Mouse (Mus musculus) embryo, embryonic 11.5 days (tissue): ENCODE measurements at regions not wholly inside any gene's neighbourhood (a gene's known extent, or its start where the extent isn't known, plus 50 kb on each side); places are given as distances from the start of the nearest gene placed in this dataset.

Experiments
- DNase-seq: peaks from one replicate; pipeline ENCODE4 v3.0.0-alpha.2; 2012; ENCODE audit warnings: low read depth, low spot score

DNA sequence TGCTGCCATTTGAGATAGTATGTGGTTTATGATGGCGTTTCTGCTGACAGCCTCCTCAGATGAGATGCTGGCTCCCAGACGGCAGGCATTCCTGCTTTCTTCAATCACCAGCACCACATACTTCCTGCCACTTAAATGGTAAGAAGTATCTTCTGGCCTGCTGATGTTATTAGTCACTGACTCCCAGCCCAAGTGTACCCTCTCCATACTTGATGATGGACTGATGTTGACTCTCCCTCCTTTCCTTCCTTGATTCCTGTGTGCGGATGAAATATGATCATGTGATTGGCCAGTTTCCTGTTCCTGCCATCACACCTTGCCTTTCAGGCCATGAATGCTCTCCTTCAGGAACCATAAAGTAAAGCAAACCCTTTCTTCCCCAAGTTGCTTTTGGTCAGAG, 50.8 kb upstream of the Rpl10-ps3 start:
- no peak for DNase-seq

- DNase-seq: no peak
These were observed 51.3 kb upstream of the Rpl10-ps3 start for GRCm38 (mm10) chr9:50396051-50396450.

- no peak for DNase-seq
These were observed 63.6 kb upstream of the Rpl10-ps3 start for GRCm38 (mm10) chr9:50408396-50408795.

GRCm38 (mm10) chr9:50408845-50409244, 64.1 kb upstream of the Rpl10-ps3 start:
- DNase-seq: no peak

GRCm38 (mm10) chr9:50412986-50413385, 68.2 kb upstream of the Rpl10-ps3 start:
- no peak for DNase-seq

DNA sequence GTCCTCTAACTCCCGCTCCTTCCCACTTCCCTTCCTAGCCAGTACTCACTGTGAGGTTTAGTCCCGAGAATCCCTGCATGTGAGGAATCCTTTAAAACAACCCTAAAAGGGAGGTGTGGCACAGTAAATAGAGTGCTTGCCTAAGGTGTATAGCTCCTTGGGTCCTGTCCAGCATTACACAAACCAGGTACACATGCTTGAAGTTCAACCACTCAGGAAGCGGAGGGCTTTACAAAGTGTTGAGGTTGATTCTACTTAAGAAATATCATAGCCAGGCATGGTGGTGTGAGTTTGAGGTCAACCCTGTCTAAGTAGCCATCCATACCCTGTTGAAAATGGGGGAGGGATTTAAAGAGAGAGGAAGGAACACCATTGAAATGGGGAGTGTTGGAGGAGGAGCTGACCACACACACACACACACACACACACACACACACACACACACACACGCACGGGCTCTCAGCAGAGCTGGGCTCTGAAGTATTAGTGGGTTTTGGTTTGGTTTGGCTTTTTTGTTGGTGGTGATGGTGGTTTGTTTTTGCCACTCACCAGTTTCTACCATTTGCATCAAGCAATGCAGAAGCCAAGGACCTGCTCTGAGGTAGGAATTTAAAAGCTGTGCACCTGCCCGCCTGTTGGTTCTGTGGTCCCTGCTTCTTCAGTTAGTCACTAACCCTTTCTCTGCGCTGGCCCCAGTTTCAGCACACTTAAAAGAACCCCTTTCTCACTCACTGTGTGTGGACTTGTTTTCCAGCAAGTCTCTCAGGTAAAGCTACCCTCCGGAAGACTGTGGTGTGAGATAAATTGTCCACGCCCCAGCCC, 69.0 kb upstream of the Rpl10-ps3 start:
- no peak for DNase-seq

DNA sequence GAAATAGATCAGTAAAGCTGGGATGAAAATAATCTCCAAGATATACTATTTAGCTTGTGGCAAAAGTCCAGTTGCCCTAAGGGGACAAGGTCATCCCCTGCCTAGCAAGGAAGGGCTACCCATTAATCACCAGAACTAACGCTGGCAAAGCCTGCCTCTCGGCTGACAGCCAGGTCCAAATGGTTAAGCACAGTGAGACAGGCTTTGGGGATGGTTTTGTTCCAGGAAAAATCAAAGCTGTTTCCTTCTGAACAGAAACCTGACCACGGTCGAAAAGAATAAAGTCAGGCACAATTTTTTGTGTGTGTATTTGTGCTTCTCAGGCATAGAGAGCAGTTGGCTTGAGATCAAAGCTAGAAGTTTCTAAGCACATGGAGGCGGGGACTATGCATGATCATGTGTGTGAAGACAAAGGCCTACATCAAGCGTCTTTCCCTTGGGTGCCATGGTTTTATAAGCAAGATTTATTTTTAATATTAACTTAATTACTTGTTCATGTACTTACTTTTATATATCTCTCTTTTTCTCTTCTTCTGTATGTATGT, 70.1 kb upstream of the Rpl10-ps3 start:
- no peak for DNase-seq

GRCm38 (mm10) chr9:50416677-50417076, 71.9 kb upstream of the Rpl10-ps3 start:
- no peak for DNase-seq

DNA sequence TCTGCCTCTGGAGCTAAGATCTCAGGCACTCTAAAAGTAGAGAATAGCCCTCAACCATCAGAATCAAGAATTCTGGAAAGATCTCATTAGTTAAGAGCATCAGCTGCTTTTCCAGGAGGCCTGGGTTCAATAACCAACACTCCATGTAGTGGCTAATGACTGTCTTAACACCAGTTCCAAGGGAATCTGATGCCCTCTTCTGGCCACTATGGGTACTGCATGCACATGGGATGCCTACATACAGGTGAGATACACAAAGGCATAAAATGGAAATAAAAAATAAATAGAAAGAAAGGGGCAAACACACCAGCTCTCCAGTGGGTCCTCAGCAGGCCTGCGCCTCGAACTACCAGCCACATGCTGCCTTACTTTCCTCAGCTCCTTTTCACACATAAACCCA, 73.3 kb upstream of the Plet1 start:
- DNase-seq: no peak

DNA sequence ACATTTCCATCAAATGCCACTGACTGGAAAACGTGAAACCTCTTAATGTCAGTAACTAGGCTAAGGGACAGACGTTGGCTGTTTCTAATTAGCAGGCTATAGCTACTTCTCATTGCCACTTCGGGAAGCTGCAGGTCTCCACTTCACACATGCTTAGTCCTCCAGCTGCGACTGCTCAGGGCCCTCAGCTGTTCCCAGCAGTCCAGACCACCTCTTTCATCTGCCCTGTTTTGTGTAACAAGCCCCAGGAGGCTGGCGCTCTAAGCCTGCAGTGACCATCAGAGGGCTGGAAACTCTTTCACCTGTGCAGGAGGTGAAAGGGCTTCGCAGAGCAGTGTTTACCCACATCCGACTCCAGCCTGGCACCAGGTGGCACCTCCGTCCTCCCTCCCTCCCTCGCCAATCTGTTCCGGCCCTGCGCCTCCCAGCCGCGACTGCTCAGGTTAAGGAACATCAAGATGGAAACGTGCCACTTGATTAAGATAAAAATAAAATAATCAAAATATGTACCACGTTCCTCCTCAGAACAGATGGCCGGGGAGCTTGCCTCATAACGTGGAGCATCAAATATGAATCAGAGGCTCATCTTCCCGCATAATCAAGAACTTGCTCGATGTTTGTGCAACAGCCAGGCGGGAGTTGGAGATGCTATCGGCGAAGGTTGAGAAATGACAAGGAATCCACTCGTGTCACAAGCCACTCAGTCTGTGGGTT, 72.6 kb upstream of the Plet1 start:
- DNase-seq: no peak

- no peak for DNase-seq
These were observed 68.3 kb upstream of the Plet1 start for GRCm38 (mm10) chr9:50425866-50426495.

- DNase-seq: no peak
These were observed 64.2 kb upstream of the Plet1 start for GRCm38 (mm10) chr9:50430147-50430546.

DNA sequence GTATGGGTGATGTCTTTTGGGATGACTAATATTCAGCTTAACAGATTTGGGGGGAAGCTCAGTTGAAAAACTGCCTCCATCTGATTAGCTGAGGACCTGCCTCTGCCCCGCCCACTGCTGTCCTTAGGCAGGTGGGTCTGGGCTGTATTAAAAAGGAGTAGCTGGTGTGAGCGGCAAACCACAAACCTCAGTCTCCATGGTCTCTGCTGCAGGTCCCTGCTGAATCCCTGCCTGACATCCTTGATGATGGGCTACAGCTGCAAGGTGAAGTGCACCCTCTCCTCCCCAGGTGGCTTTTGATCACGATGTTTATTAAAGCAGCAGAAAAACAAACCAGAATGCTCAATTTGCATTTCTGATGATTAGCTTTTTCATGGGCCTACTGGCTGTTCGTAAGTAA, 60.8 kb upstream of the Plet1 start:
- DNase-seq: no peak

GRCm38 (mm10) chr9:50433978-50434377, 60.3 kb upstream of the Plet1 start:
- no peak for DNase-seq

DNA sequence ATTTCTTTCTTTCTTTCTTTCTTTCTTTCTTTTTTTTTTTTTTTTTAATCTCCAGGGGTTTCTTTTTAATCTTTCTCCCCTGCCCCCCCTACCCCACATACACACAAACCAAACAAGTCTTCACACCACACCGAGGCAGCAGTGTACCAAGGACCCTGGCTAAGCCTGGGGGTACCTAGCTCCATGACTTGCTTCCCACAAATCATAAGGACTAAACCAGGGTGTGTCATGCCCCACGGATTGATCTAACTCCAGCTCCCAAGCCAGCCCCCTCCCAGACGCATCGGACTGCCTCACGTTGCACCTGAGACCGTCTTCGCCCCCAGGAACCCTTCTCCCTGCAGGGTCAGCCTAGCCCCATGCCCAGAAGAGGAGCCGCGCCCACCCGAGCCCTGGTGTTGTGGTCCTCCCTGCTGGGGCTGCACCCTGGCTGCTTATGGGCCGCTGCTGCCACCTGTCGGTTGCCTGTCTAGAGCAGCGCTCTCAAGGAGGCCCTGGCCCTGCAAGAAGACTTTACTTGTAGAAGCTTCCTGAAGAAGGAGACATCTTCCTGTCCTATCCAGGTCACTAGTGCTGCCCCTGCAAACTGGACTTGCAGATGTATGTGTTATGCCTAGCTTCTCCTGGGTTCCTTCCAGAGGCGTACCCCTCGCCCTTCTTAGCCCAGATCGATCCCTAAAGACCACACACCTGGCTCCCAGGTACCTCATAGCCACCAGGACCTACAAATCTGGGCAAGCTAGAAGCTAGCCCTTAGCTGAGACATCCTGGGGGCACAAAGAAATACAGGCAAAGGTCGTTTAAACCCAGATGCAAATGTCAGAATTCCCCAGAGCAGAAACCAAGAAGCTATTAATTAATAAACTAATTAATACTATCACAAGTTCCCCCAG, 56.2 kb upstream of the Plet1 start:
- DNase-seq: peak; percentile 66

DNA sequence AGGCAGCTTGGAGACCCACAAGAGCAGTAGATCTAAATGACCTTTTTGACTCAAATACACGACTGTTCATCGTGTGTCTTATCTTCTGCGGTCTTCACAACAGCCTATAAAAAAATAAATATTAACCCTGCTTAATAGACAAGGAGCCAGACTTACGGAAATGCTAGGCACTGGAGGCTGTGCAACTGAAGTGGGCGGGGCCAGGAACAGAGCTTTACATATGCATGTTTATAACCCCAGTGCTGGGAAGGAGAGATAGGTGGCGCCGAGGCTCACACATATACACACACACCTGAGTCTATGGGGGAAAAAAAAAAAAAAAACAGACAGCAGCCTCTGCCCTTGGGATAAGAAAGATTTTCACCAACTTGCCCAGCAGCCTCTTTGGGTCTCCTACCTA, 55.6 kb upstream of the Plet1 start:
- no peak for DNase-seq

GRCm38 (mm10) chr9:50440222-50440621, 54.1 kb upstream of the Plet1 start:
- DNase-seq: no peak

GRCm38 (mm10) chr9:50440689-50441088, 53.6 kb upstream of the Plet1 start:
- DNase-seq: no peak

DNA sequence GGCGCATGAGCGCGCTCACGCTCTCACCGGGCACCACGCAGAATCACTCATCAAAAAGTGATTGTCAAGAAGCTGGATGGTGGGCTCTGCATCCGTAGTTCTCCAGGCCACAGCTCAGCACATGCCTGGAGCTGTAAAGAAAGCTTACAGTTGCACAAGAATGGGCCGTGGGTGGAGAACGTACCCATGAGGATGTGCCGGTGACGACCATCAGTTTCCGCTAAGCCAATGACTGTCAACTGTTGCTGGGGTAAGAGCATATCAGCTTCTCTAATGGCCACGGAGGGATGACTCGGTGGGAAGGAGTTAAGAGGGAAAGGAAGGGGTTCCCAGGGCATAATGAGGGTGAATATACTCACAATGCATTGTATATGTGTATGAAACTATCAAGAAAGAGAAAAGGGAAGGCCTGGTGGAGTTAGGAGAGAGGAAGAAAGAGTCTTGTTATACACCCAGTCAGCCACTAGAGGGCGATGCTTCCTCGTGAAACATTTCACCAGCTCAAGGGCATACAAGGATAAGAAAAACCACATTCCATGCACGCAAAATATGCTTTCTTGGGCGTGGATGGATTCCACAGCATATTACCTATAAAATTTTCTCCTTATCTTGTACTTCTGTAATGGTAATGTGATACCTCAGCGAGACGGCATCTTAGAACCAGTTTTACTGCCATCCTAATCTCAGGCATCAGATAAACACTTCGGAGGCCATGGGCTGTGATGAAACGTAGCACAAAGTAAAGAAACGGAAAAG, 50.4 kb upstream of the Plet1 start:
- DNase-seq: peak; percentile 66
